Mouse (Mus musculus) liver, embryonic 11.5 days (tissue): ENCODE measurements around the gene Nfia. TPM values are rescaled to one million over a fixed set of nuclear protein-coding genes. Genes with fewer than 3 reads are reported as not detected.

ENCODE experiments used
- ATAC-seq: fragments of 200-750 bp; cut with Nextera tagmentation; replicated peaks from 2 replicates; pipeline ENCODE4 v1.8.0; 2017; ENCODE audit warnings: moderate number of reproducible peaks, mild to moderate bottlenecking, moderate TSS enrichment, moderate library complexity; ENCODE audit not compliant: low FRiP score
- DNase-seq: peaks from one replicate; pipeline ENCODE4 v3.0.0-alpha.2; 2017; ENCODE audit warnings: low spot score
- H3K27ac ChIP-seq: fragments of 300-500 bp; sonication (generic); 2 replicates; pipeline ENCODE4 v1.5.1; 2014; ENCODE audit warnings: mild to moderate bottlenecking, low read depth, low read length, control low read depth
- H3K27me3 ChIP-seq: fragments of 300-500 bp; sonication (generic); replicated peaks from 2 replicates; pipeline ENCODE4 v1.6.1; 2014; ENCODE audit warnings: low read length, mixed read lengths; ENCODE audit not compliant: control insufficient read depth, insufficient read depth
- H3K36me3 ChIP-seq: fragments of 300-500 bp; sonication (generic); 2 replicates; pipeline ENCODE4 v1.6.1; 2014; ENCODE audit warnings: mild to moderate bottlenecking, low read length, moderate library complexity, mixed read lengths; ENCODE audit not compliant: control insufficient read depth, insufficient read depth
- H3K4me1 ChIP-seq: fragments of 300-500 bp; sonication (generic); replicated peaks from 2 replicates; pipeline ENCODE4 v1.6.1; 2014; ENCODE audit warnings: low read length, mixed read lengths; ENCODE audit not compliant: control insufficient read depth, insufficient read depth
- H3K4me2 ChIP-seq: fragments of 300-500 bp; sonication (generic); 2 replicates; pipeline ENCODE4 v1.6.1; 2014; ENCODE audit warnings: mild to moderate bottlenecking, control low read depth, moderate library complexity
- H3K4me3 ChIP-seq: fragments of 300-500 bp; sonication (generic); 2 replicates; pipeline ENCODE4 v1.5.1; 2014; ENCODE audit warnings: low read depth, low read length, control low read depth
- H3K9ac ChIP-seq: fragments of 300-500 bp; sonication (generic); 2 replicates; pipeline ENCODE4 v1.6.1; 2014; ENCODE audit warnings: low read depth, low read length, control low read depth
- H3K9me3 ChIP-seq: fragments of 300-500 bp; sonication (generic); 2 replicates; pipeline ENCODE4 v1.6.1; 2016; ENCODE audit warnings: low read length, inconsistent platforms, mixed read lengths; ENCODE audit not compliant: control insufficient read depth
- WGBS: fragments of 180-500 bp; shearing (Covaris S2); extraction: QIAGEN DNeasy Blood & Tissue Kit; methylation state at CpG from one replicate; pipeline ENCODE4 v1.1.7; 2014; 5-methylcytosine and 5-hydroxymethylcytosine counted together
- polyA plus RNA-seq: library from polyadenylated mRNA; unstranded; fragments of >200 nt; fragmentation: Nextera tagmentation; extraction: Ambion mirVana; gene quantifications from 2 replicates; pipeline ENCODE4 v1.2.1, GENCODE M21; 2014

The Nfia gene
- polyA plus RNA-seq, 1 experiment from 2014 or later = 11.3 TPM

GRCm38 (mm10) chr4:97912155-97912554 lies 139.6 kb downstream of the Nfia start:
- ATAC-seq (no peak), DNase-seq (no peak)
- no peaks in the 10 kb centered on the region for H3K9me3 ChIP-seq
- H3K9ac ChIP-seq = no peak overlapping the region
- no peak overlapping the region for H3K27ac ChIP-seq
- H3K36me3 ChIP-seq = no peaks in the 10 kb centered on the region
- WGBS = 79% methylated on average over 6 of the region's 6 CpGs
- no peaks in the 10 kb centered on the region for H3K4me1 ChIP-seq
- H3K4me2 ChIP-seq = no peak overlapping the region
- H3K27me3 ChIP-seq = no peaks in the 10 kb centered on the region
- no peak overlapping the region for H3K4me3 ChIP-seq

GRCm38 (mm10) chr4:97912560-97912959 lies 140.0 kb downstream of the Nfia start:
- H3K4me1 ChIP-seq = no peaks in the 10 kb centered on the region
- no peak overlapping the region for H3K4me3 ChIP-seq
- DNase-seq = no peak
- no peak overlapping the region for H3K4me2 ChIP-seq
- H3K9ac ChIP-seq = no peak overlapping the region
- H3K36me3 ChIP-seq = no peaks in the 10 kb centered on the region
- H3K9me3 ChIP-seq = no peaks in the 10 kb centered on the region
- no peaks in the 10 kb centered on the region for H3K27me3 ChIP-seq
- no peak for ATAC-seq
- H3K27ac ChIP-seq = no peak overlapping the region
- WGBS = 93% methylated on average over 11 of the region's 11 CpGs

- no peaks in the 10 kb centered on the region for H3K4me1 ChIP-seq
- H3K9ac ChIP-seq = no peak overlapping the region
- no peak for DNase-seq
- ATAC-seq = no peak
- no peak overlapping the region for H3K4me3 ChIP-seq
- WGBS = 89% methylated on average over 2 of the region's 2 CpGs
- H3K4me2 ChIP-seq = no peak overlapping the region
- no peaks in the 10 kb centered on the region for H3K36me3 ChIP-seq
- H3K27ac ChIP-seq = no peak overlapping the region
- no peaks in the 10 kb centered on the region for H3K9me3 ChIP-seq
- H3K27me3 ChIP-seq = no peaks in the 10 kb centered on the region
Measured at GRCm38 (mm10) chr4:97914348-97914747, 141.8 kb downstream of the Nfia start.

DNA sequence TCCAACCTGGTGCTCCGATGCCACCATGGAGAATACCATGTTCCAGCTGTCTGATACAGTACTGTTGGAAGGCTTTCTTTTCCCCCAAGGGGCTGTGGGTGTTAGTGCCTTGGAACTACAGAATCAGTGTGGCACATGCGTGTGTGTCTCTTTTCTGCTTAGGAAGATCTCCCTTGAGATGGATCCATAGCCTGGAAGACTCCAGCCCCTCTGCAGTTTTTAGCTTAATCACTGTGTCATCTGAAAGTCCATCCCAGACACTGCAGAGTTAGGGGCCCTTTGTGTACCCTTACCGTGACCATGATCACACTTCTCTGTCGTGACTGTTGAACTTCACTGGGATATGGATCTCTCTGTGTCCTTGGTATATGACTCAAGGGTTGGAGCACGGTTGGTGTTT lies 142.2 kb downstream of the Nfia start:
- no peaks in the 10 kb centered on the region for H3K4me1 ChIP-seq
- H3K4me2 ChIP-seq = no peak overlapping the region
- H3K4me3 ChIP-seq = no peak overlapping the region
- no peak for ATAC-seq
- H3K27ac ChIP-seq = no peak overlapping the region
- H3K9ac ChIP-seq = no peak overlapping the region
- no peaks in the 10 kb centered on the region for H3K9me3 ChIP-seq
- 90% methylated on average over 5 of the region's 5 CpGs for WGBS
- no peaks in the 10 kb centered on the region for H3K27me3 ChIP-seq
- no peaks in the 10 kb centered on the region for H3K36me3 ChIP-seq
- DNase-seq = no peak

DNA sequence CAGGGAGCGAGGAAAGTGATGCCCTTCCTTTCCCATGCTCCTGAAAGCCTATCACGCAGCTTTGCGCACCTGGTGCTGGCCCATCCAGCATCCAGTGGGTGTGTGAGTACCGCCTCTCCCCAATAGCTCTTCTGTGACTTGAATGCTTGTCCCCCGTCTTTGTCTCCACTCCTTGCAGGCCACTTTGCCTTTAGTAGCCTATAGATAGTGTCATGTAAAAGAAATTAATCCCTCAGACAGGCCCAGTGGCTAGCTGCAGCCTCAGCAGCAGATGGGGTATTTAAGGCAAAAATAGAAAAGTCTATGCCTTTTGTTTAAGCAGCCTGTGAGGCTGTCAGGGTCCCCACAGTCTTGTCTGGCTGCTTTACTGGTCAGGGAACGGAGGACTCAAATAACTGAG lies 145.0 kb downstream of the Nfia start:
- 86% methylated on average over 6 of the region's 6 CpGs for WGBS
- H3K4me1 ChIP-seq = no peaks in the 10 kb centered on the region
- H3K4me3 ChIP-seq = no peak overlapping the region
- no peaks in the 10 kb centered on the region for H3K9me3 ChIP-seq
- no peak overlapping the region for H3K9ac ChIP-seq
- H3K4me2 ChIP-seq = no peak overlapping the region
- ATAC-seq (no peak), DNase-seq (no peak)
- H3K36me3 ChIP-seq = no peaks in the 10 kb centered on the region
- H3K27ac ChIP-seq = no peak overlapping the region
- H3K27me3 ChIP-seq = no peaks in the 10 kb centered on the region

DNA sequence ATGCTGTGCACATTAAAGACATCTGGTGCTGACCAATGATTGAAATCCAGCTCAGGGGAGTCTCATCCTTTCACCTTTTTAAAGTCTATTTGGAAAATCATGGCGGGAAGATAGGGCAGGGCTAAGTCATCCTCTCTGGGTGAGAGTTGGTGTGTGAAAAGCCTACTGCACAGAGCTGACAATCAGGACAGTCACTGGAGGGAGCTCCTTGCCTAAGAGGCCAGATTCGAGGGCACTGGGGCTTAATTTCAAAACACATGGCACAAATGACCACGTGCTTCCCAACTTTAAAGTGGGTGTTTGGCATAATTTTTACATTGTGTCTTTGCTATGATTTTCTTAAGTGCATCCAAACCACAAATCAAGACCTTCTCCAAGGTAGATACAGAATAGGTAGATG lies 146.1 kb downstream of the Nfia start:
- Histone ChIP-seq H3K9me3 (no peaks in the 10 kb centered on the region), H3K27me3 (no peaks in the 10 kb centered on the region), H3K9ac (no peak overlapping the region), H3K36me3 (no peaks in the 10 kb centered on the region), H3K4me1 (peaks cover 3% of the 10 kb centered on the region; the same call in 1 of the 2 replicates), H3K27ac (no peak overlapping the region), H3K4me3 (no peak overlapping the region), H3K4me2 (no peak overlapping the region)
- ATAC-seq = no peak
- 60% methylated on average over 3 of the region's 3 CpGs for whole genome bisulfite sequencing
- no peak for DNase-seq

DNA sequence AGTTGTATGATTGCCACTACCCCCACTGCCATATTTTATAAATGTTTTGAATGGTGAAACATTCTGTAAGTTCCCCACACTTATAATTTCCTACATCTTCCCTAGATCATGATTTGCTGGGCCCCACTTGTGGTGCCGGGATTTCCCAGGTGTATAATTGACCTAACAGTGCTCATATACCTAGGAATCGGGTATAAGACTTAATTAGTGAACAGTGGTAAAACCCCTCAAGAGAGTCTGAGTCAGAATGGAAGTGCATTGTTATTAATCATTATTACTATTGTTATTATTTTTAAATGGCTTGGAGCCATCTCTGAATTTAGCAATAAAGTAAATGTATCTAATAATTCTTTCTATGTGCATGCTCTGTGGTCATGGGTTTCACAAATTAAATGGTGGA lies 147.2 kb downstream of the Nfia start:
- Histone ChIP-seq H3K9me3 (no peaks in the 10 kb centered on the region), H3K36me3 (no peaks in the 10 kb centered on the region), H3K4me2 (no peak overlapping the region), H3K27me3 (no peaks in the 10 kb centered on the region), H3K27ac (no peak overlapping the region), H3K4me1 (peaks cover 6% of the 10 kb centered on the region), H3K9ac (no peak overlapping the region), H3K4me3 (no peak overlapping the region)
- 83% methylated on average over 2 of the region's 2 CpGs for WGBS
- ATAC-seq (no peak), DNase-seq (no peak)

GRCm38 (mm10) chr4:97920287-97921079 lies 147.9 kb downstream of the Nfia start:
- Histone ChIP-seq H3K4me2 (no peak overlapping the region), H3K4me3 (no peak overlapping the region), H3K4me1 (peaks cover 6% of the 10 kb centered on the region), H3K9me3 (no peaks in the 10 kb centered on the region), H3K9ac (no peak overlapping the region), H3K27me3 (no peaks in the 10 kb centered on the region), H3K36me3 (no peaks in the 10 kb centered on the region), H3K27ac (no peak overlapping the region)
- 63% methylated on average over 10 of the region's 10 CpGs for WGBS
- ATAC-seq = no peak
- no peak for DNase-seq

DNA sequence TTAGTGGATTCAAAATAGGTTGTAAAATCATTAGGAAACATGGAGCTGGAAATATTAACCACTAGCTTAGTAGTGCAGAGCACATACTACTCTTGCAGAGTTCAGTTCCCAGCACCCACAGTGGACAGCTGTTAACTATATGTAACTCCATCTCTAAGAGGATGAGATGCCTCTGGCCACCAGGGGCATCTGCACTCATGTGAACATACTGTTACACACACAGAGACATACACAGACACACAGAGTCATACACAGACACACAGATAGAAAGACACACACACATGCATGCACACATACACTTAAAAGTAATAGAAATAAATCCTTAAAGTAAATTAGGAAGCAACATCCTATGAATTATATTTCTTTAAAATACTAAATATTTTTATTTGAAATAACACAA lies 149.1 kb downstream of the Nfia start:
- Histone ChIP-seq H3K4me1 (peaks cover 6% of the 10 kb centered on the region), H3K9ac (no peak overlapping the region), H3K36me3 (no peaks in the 10 kb centered on the region), H3K27me3 (no peaks in the 10 kb centered on the region), H3K4me3 (no peak overlapping the region), H3K4me2 (no peak overlapping the region), H3K27ac (no peak overlapping the region), H3K9me3 (no peaks in the 10 kb centered on the region)
- DNase-seq = no peak
- no peak for ATAC-seq
